ENCODE assay signal across 18 mouse cellular contexts in the genomic region with DNA sequence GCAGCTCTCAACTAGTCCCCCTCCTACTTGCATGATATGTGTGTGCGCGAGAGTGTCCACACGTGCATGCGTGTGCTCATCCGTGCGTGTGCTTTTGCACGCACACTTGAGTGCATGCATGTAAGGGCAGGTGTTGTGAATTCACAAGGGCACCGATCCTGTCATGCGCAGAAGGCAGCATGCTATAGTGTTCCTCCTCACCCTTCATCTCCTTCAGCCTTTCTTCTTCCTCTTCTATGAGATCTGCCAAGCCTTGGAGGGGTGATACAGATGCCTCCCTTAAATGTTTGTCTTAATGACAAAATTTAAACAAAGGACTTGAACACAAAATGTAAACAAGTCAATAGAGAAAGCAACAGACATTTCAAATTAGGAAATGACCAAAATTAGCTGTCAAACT.
DNase-seq lines count a peak whose midpoint lies in the region; ATAC-seq and TF ChIP-seq lines count a peak whose summit lies in the region.
"Had no signal": no experiment of that assay in that cellular context is flagged by ENCODE, and none has a peak within 500 bp of the region (broad histone marks: within the 10 kb centered on the region; RNA-seq: fewer than 3 reads in every experiment).

No protein-coding gene starts in this region.

- no peaks in the 10 kb centered on the region for H3K27me3 ChIP-seq in hindbrain, embryonic 10.5 days (ENCODE audit: insufficient read depth, poor library complexity, severe bottlenecking)
- no peaks in the 10 kb centered on the region for H3K27me3 ChIP-seq in hindbrain, embryonic 14.5 days (ENCODE audit: control insufficient read depth, insufficient read depth, low read length)
- no peaks in the 10 kb centered on the region for H3K27me3 ChIP-seq in forebrain, embryonic 14.5 days (replicated peaks; ENCODE audit: control insufficient read depth, insufficient read depth, low read length)
- H3K27me3 ChIP-seq in liver, embryonic 12.5 days (replicated peaks) = no peaks in the 10 kb centered on the region
- no peaks in the 10 kb centered on the region for H3K27me3 ChIP-seq in midbrain, postnatal 0 days (ENCODE audit: insufficient read depth, low read length)
- H3K27me3 ChIP-seq: embryonic facial prominence, embryonic 12.5 days; heart, embryonic 13.5 days; hindbrain, embryonic 15.5 days had no signal

- WGBS in hindbrain, embryonic 10.5 days = 94% methylated on average over 9 of the region's 9 CpGs
- 86% methylated on average over 9 of the region's 9 CpGs for WGBS in hindbrain, embryonic 14.5 days
- 81% methylated on average over 9 of the region's 9 CpGs for WGBS in forebrain, embryonic 14.5 days
- 89% methylated on average over 9 of the region's 9 CpGs for WGBS in liver, embryonic 12.5 days (ENCODE audit: insufficient replicate concordance)
- WGBS in midbrain, postnatal 0 days = 91% methylated on average over 9 of the region's 9 CpGs

- peaks cover 15% of the 10 kb centered on the region for H3K4me1 ChIP-seq in hindbrain, embryonic 10.5 days (replicated peaks)
- peaks cover 7% of the 10 kb centered on the region; the same call in 1 of the 2 replicates for H3K4me1 ChIP-seq in hindbrain, embryonic 14.5 days (replicated peaks; ENCODE audit: control insufficient read depth, insufficient read depth, low read length)
- H3K4me1 ChIP-seq in forebrain, embryonic 14.5 days (ENCODE audit: control insufficient read depth, insufficient read depth, low read length) = peaks cover 9% of the 10 kb centered on the region; the same call in 1 of the 2 replicates
- peaks cover 3% of the 10 kb centered on the region; the same call in 1 of the 2 replicates for H3K4me1 ChIP-seq in liver, embryonic 12.5 days
- no peaks in the 10 kb centered on the region for H3K4me1 ChIP-seq in midbrain, postnatal 0 days (ENCODE audit: insufficient read depth, low read length)
- H3K4me1 ChIP-seq: heart, embryonic 13.5 days had no signal

- TF ChIP-seq CTCF in brain, embryonic 14.5 days (IDR thresholded peaks at IDR 0.05; ENCODE audit: borderline replicate concordance, extremely low read depth, insufficient read depth, insufficient read length) = no peak
- no peak for TF ChIP-seq CTCF in midbrain, postnatal 0 days (IDR thresholded peaks at IDR 0.05)

- no peak for ATAC-seq in hindbrain, embryonic 14.5 days (ENCODE audit: low FRiP score)
- peak; percentile 68; the same call in 1 of the 2 replicates for ATAC-seq in forebrain, embryonic 14.5 days
- no peak for ATAC-seq in liver, embryonic 12.5 days
- no peak for ATAC-seq in midbrain, postnatal 0 days (ENCODE audit: low FRiP score)
- ATAC-seq: intestine, embryonic 16.5 days had no signal

- TF ChIP-seq POLR2A in brain, embryonic 14.5 days (IDR thresholded peaks at IDR 0.05; ENCODE audit: borderline replicate concordance, extremely low read depth, insufficient read depth, insufficient read length, poor library complexity, severe bottlenecking) = no peak

- DNase-seq in hindbrain, embryonic 10.5 days (ENCODE audit: low spot score) = no peak
- no peak for DNase-seq in hindbrain, embryonic 14.5 days (ENCODE audit: low spot score)
- DNase-seq in brain, embryonic 14.5 days (ENCODE audit: low read depth) = peak; percentile 43
- peak; percentile 20 for DNase-seq in forebrain, embryonic 14.5 days (ENCODE audit: low spot score)
- DNase-seq in midbrain, postnatal 0 days (ENCODE audit: low spot score) = no peak
- DNase-seq: adrenal gland, adult 8-10 months; adrenal gland, postnatal 36 days; cerebellum, adult 11 months; cerebellum, adult 8-10 months; cerebellum, postnatal 14 days; gastrocnemius, postnatal 36 days; heart, adult 11 months; heart, postnatal 36 days had no signal

- H3K4me2 ChIP-seq in hindbrain, embryonic 14.5 days (replicated peaks) = no peak overlapping the region
- no peak overlapping the region for H3K4me2 ChIP-seq in forebrain, embryonic 14.5 days (ENCODE audit: low read length)
- H3K4me2 ChIP-seq in liver, embryonic 12.5 days = no peak overlapping the region
- H3K4me2 ChIP-seq in midbrain, postnatal 0 days (ENCODE audit: low read depth, low read length, poor library complexity, severe bottlenecking) = no peak overlapping the region
- H3K4me2 ChIP-seq: embryonic facial prominence, embryonic 12.5 days; heart, embryonic 13.5 days; hindbrain, embryonic 15.5 days had no signal

- H3K9ac ChIP-seq in hindbrain, embryonic 14.5 days = no peak overlapping the region
- no peak overlapping the region for H3K9ac ChIP-seq in forebrain, embryonic 14.5 days (ENCODE audit: low read length)
- no peak overlapping the region for H3K9ac ChIP-seq in liver, embryonic 12.5 days
- H3K9ac ChIP-seq in midbrain, postnatal 0 days (replicated peaks; ENCODE audit: low read length, poor library complexity, severe bottlenecking) = no peak overlapping the region
- H3K9ac ChIP-seq: embryonic facial prominence, embryonic 12.5 days; heart, embryonic 13.5 days; hindbrain, embryonic 15.5 days had no signal

- H3K36me3 ChIP-seq in hindbrain, embryonic 10.5 days = no peaks in the 10 kb centered on the region
- H3K36me3 ChIP-seq in hindbrain, embryonic 14.5 days (replicated peaks; ENCODE audit: control insufficient read depth, insufficient read depth) = no peaks in the 10 kb centered on the region
- no peaks in the 10 kb centered on the region for H3K36me3 ChIP-seq in forebrain, embryonic 14.5 days (ENCODE audit: control insufficient read depth, insufficient read depth, low read length)
- no peaks in the 10 kb centered on the region for H3K36me3 ChIP-seq in liver, embryonic 12.5 days
- no peaks in the 10 kb centered on the region for H3K36me3 ChIP-seq in midbrain, postnatal 0 days (ENCODE audit: insufficient read depth, low read length)
- H3K36me3 ChIP-seq: embryonic facial prominence, embryonic 12.5 days; heart, embryonic 13.5 days; hindbrain, embryonic 15.5 days had no signal

- no peak overlapping the region for H3K4me3 ChIP-seq in hindbrain, embryonic 10.5 days
- no peak overlapping the region for H3K4me3 ChIP-seq in hindbrain, embryonic 14.5 days (replicated peaks; ENCODE audit: low read length)
- no peak overlapping the region for H3K4me3 ChIP-seq in forebrain, embryonic 14.5 days (ENCODE audit: low read depth, low read length)
- H3K4me3 ChIP-seq in liver, embryonic 12.5 days = no peak overlapping the region
- no peak overlapping the region for H3K4me3 ChIP-seq in midbrain, postnatal 0 days (ENCODE audit: low read depth, low read length)
- H3K4me3 ChIP-seq: embryonic facial prominence, embryonic 12.5 days; heart, embryonic 13.5 days; hindbrain, embryonic 15.5 days had no signal

- peaks cover 7% of the 10 kb centered on the region; the same call in 1 of the 2 replicates for H3K9me3 ChIP-seq in hindbrain, embryonic 10.5 days
- no peaks in the 10 kb centered on the region for H3K9me3 ChIP-seq in hindbrain, embryonic 14.5 days (ENCODE audit: control insufficient read depth, low read length)
- no peaks in the 10 kb centered on the region for H3K9me3 ChIP-seq in forebrain, embryonic 14.5 days (replicated peaks; ENCODE audit: control insufficient read depth, low read length)
- no peaks in the 10 kb centered on the region for H3K9me3 ChIP-seq in liver, embryonic 12.5 days (replicated peaks)
- H3K9me3 ChIP-seq in midbrain, postnatal 0 days (ENCODE audit: low read length) = no peaks in the 10 kb centered on the region
- H3K9me3 ChIP-seq: embryonic facial prominence, embryonic 12.5 days; heart, embryonic 13.5 days; hindbrain, embryonic 15.5 days had no signal

- H3K27ac ChIP-seq in hindbrain, embryonic 10.5 days = peak overlapping the region; percentile 77; the same call in 1 of the 2 replicates
- no peak overlapping the region for H3K27ac ChIP-seq in hindbrain, embryonic 14.5 days
- no peak overlapping the region for H3K27ac ChIP-seq in forebrain, embryonic 14.5 days (ENCODE audit: low read depth, low read length)
- no peak overlapping the region for H3K27ac ChIP-seq in liver, embryonic 12.5 days
- no peak overlapping the region for H3K27ac ChIP-seq in midbrain, postnatal 0 days (ENCODE audit: low read depth, low read length)
- H3K27ac ChIP-seq: embryonic facial prominence, embryonic 12.5 days; heart, embryonic 13.5 days had no signal

Comparison
In these comparisons a context has a peak if more than half of its experiments do, and no peak if none do; other contexts are left out.
1. DNase-seq: peak in brain, embryonic 14.5 days (single experiment) and forebrain, embryonic 14.5 days (single experiment); none in hindbrain, embryonic 10.5 days (single experiment), hindbrain, embryonic 14.5 days (single experiment) and midbrain, postnatal 0 days (single experiment).